Mouse (Mus musculus): Measurements from ENCODE around the gene Atp8a1.

GRCm38 (mm10) chr5:67800801-67801200 lies 46.4 kb downstream of the Atp8a1 start:
- no peak for TF ChIP-seq GATA1 (IDR thresholded peaks at IDR 0.05; ENCODE audit: borderline replicate concordance, low read length)
- no peak for TF ChIP-seq FLI1 (IDR thresholded peaks at IDR 0.05; ENCODE audit: low read length)

Measured in megakaryocyte, embryonic 14.5 days (primary cell).